Mouse (Mus musculus) lung, postnatal 10 days (tissue): ENCODE measurements at regions not wholly inside any gene's neighbourhood (a gene's known extent, or its start where the extent isn't known, plus 50 kb on each side); places are given as distances from the start of the nearest gene placed in this dataset.

ENCODE experiments used
- DNase-seq: peaks from one replicate; pipeline ENCODE4 v3.0.0; 2021

DNA sequence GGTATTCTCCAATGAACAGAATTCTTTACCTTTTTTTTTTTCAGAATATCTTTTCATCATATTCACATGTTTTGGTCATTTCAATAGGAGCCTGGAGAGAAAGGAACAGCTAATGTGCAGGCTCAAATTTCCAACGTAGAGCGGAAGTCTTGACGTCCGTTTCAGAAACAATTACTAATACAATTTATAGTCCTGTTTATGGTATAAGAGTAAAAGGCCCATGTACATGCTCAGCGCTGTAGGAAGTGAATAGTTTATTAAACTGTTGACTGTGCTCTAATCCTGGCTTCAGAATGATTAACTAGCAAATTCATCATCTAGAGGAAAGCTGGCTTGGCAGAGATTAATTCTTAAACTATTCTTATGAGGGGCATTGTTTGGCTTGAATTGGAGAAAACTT, 142.1 kb downstream of the Pik3r1 start:
- DNase-seq: no peak

DNA sequence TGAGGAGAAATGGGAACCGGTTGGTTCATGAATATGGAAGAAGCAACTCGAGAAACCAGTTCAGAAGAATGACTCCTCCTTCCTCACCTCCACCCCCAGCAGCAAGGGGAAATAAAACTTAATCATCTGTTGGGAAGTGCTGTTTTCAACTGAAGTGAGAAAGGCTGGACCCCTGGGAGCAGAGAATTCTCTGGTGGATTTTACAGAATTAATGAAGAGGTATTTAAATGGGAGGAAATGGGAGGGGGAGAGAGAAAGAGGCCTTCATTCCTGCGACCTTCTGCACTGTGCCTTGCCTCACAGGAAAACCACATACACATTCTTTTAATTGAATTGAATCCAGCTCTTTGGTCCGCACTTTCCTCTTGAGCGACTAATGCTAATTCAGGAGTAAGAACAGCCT, 143.8 kb downstream of the Pik3r1 start:
- DNase-seq: no peak

DNA sequence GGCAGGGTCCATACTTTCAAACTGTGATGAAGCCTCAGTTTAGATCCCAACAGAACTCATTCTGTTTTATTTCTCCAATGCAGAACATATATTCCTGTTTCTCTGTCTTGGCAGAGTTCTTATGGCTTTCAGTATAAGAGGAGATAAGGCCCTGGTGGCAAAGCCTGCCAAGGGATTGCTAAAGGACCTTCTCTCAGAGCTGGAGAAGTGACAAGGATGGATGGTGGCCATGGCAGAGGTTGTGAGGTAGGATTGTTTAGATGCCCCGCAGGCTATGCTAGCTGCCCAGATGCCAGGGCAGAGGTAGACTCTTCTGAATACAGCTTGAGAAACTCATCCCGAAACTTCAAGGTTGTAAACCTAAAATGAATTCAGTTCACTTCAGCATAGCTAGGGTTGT, 145.4 kb downstream of the Pik3r1 start:
- no peak for DNase-seq

DNA sequence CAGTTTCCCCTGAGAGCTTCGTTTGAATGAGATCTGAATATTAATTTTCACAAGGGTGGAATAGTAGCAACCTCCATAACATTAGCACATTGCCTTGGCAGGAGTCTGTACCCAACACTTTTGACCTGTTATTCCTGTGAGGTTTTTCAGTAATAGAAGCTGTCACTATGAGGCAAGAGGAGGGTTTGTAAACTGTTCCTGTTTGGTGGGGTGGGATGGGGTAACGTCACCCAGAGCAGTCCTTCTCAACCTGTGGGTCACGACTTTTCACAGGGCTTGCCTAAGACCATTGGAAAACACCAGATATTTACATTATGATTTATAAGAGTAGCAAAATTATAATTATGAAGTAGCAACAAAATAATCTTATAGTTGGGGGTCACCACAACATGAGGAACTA, 147.4 kb downstream of the Pik3r1 start:
- no peak for DNase-seq

DNA sequence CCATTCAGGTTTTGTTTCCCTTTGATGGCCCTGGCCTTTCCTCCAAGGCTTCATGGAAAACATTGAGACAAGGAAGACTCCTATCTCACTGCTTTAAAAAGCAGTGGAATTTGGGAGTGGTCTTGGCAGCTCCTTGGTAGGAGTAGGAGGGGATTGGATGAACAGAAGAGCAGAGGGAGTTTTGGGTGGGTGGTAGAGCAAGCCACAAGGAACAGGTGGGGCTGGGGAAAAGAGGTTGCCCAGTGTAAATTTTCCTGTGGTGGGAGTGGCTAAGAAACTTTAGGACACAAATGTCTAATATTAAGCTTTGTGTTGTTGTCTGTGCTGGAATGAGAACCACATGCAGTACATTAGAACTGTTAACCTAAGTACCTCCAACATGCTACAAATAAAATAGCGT, 148.9 kb downstream of the Pik3r1 start:
- DNase-seq: no peak

DNA sequence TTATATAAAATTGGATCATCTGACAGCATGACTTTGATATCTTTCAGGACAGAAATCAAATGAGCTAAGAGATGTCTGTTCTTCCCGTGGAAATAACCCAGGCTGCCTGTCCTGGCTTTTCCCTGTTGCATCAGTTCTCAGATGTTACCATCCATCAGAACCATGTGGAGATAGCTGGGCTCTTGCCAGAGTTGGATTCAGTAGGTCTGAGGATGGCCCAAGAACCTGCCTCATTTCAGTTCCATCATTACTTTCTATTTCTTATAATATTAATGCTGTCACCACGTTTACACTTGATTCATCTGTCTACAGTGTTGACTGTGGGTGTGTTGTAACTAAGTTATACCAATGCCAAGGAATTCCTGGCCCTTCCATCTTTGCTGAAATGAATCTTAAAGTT, 155.2 kb downstream of the Pik3r1 start:
- no peak for DNase-seq

DNA sequence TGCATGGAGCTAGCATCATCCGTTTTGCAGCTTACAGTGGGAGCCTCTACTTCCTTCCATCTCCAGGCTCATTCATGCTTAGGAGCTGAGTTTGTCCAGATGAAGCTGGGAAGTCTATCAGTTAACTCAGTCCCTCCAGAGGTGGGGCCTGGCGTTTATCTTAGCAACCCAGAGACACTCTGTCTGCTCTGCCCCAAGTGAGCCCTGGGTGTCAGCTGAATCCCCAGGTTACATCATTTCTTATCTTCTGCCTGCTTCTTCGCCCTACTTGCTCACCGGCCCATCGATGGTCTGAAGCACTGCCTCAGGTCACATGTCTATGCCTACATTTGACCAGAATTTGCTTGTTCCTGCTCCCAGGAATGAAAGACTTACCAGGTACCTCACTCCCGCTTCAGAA, 156.3 kb downstream of the Pik3r1 start:
- DNase-seq: no peak

DNA sequence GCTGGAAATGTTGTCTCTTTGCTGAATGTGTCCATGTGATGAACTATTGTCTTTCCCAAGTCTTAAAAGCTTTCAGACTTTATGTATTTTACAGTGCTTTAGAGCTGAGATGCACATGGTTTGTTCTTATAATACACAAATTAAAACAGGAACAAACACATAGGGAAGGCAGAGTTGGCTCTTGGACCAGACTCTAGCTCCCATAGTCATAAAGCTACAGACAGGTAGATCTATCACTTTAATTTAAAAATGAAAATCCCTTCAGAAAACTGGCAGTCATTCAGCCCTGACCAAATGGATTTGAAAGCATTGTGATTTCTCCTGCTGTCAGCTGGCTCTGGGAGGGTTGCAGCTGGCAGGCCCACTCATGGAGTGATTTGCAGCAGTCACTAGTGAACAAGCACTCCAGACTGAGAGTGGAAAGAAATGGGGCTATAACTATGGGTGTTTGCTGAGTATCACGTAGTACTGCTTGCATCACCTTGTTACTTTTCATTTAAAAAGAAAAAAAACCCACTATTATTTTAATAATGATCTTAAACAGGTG, 161.8 kb downstream of the Pik3r1 start:
- no peak for DNase-seq

DNA sequence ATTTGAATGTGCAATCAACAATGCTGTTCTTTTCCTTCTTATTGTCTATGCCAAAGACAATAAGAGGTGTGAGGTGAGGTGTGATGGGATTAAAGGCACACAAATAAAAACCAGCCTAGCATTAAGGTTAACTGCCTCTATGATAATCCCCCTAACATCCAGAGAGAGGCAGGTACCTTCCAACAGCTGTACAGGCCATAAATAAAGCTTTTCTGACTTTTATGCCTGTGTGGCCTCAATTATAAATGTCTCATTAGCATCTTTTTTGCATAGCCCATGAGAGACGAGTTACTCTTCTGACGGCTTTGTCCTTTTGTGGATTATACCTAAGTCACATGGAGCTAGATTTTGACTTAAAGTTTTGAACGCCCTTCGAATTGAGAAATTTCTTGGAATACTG, 162.3 kb downstream of the Pik3r1 start:
- no peak for DNase-seq

DNA sequence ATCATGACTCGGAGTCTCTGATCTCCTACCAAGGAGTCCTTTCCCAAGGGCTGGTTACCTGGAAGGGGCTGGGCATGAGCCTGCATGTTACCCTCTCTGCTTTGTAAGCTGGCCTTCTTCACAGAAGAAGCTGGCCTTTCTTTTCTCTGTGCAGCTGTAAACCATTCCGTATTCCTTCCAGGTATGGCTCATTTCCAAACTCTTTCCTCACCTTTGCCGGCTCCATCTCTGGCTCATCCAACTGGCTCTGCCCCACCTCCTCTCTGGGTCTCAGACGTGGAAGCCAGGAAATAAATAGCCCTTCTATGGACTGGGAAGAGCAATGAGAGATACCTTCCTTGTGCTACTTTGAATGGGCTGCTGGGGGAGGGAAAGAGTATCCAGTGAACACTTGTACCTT, 163.0 kb downstream of the Pik3r1 start:
- DNase-seq: no peak

DNA sequence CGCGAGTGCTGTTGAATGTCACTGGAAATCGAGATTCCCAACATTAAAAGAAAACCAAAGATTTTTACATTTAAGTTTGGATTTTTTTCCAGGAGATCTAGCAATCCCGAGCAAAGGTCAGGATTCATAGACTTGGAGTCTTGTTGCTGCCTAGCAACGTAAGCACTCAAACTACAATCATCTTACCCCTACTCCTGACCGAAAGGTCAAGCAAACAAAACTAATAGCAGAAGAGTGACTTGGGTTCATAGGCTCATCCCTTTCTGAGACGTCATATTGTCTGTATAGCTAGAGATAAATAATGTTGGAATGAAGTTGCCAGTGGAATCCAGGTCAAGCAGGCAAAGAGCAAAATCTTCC, 169.9 kb downstream of the Pik3r1 start:
- DNase-seq: no peak

DNA sequence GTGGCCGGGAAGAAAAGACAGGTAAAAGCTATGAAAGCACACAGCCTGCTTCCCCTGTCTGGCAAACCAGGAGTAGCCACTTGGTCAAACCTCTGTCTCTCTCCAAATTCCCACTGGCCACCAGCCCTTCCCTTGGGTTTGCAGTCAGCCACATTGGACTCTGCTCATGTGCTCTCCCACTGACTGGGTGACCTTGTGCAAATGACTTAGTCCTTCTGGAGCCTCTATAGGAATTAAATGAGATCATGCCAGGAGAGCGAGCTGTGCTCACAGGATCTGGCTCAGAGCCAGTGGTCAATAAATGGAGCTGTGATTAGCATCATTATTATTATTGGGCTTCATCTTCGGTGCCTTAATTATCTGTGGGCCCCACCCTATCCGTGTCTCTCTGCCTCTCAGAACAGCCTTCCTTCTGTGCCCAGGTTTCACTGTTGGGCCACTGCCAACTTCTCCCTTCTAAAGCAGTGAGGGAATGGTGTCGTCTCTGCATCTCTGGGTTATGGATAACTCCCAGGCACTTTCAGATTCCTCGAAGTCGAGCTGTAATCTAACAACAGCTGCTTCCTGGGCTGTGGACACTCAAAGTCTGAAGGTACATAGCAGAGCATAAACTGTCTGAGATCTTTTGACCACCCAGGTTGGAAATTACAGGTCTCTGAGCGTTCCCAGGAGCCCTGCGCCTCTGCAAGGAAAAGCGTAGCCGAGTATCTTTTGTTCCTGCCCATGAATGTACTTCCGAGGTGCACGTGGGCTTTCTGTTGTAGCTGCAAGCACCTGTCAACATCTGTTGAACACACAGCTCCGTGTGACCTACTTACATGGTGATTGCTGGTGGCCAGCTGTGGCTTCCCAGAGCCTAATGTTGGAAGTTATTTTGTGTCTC, 170.5 kb downstream of the Pik3r1 start:
- peak; percentile 4 for DNase-seq

DNA sequence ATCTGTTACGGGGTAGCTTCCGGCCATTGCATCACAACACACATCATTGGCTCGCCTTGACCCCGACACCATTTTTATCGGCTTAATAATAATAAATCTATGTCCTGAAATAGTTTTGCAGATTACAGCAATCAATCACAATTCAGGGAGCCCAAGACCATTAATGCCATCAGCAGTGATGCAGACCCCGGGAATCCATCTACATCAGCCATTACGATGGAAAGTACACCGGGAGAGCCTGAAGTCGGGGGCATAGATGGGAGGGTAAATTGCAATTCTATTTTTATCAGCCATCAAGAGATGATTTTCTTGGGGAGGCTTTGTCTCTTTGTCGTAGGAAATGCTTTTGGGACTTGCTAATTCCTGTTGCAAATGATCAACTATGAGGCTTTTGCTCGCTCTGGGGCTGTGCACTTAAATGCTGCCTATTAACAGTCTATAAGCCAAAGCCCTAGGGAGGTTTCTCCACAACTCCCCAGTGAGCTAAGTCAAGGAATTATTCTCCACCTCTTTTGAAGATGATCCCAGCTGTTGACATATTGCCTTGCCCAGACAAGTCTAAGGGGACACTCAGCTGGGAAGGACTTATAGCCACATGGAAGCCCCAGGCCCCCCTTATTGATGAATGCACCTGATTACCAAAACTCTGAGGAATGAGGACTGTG, 173.4 kb downstream of the Pik3r1 start:
- no peak for DNase-seq

DNA sequence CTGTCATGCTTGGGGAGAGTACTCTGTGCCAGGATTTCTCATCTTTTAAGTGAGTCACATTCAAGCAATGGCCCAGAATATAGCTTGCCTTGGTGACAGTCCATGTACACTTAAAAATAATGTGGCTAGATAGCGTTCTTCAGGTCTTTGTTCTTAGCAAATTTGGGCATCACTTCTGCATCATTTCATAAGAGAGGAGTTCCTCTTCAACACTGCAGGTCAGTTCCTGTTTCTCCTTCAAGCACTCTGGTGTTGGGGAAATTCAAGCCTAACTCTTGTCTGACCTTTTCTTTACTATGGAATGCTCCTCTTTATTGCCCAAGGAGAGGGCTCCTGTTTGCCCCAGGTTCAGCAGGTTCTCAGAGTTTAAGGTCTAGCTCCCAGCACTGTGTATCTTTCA, 175.7 kb downstream of the Pik3r1 start:
- DNase-seq: no peak

DNA sequence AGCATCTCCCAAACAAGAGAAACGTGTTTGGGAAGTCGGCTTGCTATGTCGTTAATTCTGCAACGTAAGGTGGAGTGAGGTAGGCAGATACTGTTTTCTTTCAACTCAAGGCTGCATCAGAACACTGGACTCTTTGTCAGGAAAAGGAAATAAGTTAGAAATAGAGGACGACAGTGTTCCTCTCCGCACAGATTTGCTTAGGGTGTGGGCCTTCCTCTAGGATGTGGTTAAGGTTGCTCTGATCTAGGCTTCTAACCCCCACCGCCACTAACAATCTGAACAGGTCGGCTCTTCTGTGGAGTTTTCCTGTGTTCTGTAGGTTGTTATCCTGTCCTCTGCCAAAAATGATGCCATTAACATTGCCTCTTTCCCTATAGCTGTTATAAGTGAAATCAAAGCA, 179.1 kb downstream of the Pik3r1 start:
- no peak for DNase-seq

DNA sequence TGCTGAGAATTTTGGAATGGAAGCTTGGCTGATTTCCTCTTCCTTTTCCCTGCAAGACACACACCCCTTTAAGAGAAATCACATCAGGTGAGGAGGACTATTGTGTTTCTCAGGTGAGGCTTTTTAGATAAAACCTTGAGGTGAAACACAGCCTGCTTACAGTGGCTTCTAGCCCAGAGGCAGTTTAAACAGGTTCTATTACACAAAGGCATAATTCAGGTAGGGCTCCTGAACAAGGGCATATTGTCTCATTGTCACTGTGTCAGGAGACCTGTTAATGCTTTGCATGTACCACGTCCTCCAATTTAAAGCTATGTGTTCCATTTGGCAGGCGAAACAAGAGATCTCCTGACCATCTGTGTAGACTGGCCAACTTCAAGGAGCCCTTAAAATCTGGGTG, 181.2 kb downstream of the Pik3r1 start:
- DNase-seq: no peak

DNA sequence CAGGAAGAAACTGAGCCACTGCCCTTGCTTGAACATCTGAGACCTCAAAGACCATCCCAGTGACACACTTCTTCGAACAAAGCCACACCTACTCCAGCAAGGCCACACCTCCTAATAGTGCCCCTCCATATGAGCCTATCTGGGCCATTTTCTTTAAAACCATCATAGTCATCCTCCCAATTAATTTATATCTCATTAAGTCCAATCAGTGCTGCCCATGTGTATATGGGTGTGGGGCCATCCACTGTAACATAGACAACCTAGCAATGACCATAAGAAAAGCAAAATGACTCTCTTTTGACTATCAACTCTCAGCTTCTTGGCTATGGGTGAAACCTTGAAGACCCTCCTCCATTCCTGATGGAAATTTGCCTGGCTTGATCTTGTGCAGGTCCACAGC, 191.5 kb downstream of the Pik3r1 start:
- no peak for DNase-seq

DNA sequence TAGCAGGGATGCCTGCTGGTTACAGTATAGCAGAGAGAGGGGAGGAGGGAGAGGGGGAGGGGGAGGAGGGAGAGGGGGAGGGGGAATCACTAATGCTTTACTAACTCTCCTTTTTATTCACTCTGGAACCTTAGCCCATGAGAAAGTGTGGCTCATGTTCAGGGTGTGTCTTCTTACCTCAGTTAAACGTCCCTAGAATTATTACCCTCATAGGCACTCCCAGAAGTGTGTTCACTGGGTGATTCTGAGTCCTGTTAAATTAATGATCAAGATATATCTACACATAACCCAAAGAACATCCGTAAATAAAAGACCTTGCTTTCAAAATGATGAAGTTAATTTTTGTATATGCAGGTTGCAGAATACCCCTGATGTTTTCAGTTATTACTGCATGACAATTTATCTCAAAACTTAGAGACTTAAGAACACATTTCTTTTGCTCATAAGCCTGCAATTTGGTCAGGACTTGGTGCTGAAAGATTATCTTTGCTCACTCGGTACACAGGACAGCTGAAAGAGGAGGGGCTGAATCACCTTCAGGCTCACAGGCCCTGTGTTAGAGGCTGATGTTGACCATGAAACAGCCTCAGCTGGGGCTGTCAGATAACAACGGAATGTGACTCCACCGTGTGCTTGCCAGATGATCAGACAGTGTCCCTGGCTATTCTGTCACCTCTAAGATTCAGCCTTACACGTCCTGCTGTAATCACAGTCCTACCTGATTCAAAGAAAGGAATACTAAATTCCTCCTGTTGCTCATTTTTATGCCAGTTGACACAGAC, 195.0 kb downstream of the Pik3r1 start:
- DNase-seq: no peak

DNA sequence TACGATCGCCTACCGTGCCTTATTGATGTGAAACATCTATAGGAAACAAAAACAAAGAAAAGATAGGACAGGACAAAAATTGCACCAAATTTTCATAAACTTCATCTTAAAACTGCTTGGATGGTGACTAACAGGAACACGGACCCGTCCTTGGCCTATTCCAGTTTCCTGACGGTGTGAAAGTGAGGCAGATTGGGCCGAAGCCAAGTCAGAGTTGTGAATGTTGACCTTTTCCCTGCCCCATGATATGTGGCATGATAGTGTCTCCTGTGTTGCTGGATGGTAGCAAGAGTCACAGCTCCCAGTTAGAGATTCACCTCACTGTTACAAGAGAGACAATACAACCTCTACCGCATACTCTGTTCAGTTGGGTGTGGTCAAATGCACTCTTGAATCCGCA, 195.8 kb downstream of the Pik3r1 start:
- DNase-seq: no peak

DNA sequence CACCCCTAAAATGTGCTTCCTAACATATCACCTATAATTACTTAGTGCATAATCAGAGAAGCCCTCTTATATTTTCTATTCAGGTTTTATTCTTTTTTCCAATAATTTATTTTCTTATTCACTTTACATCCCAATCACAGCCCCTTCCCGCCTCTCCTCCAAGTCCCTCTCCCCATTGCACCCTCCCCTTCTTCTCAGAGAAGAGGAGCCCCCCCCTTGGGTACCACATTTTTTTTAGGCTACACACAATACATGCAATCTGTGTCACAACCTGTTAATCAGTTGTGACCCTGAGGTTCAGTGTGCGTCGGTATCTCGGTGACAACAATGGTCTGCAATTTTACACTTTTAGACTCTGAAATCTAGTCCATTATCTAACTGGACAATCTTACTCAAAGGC, 198.0 kb downstream of the Pik3r1 start:
- no peak for DNase-seq

DNA sequence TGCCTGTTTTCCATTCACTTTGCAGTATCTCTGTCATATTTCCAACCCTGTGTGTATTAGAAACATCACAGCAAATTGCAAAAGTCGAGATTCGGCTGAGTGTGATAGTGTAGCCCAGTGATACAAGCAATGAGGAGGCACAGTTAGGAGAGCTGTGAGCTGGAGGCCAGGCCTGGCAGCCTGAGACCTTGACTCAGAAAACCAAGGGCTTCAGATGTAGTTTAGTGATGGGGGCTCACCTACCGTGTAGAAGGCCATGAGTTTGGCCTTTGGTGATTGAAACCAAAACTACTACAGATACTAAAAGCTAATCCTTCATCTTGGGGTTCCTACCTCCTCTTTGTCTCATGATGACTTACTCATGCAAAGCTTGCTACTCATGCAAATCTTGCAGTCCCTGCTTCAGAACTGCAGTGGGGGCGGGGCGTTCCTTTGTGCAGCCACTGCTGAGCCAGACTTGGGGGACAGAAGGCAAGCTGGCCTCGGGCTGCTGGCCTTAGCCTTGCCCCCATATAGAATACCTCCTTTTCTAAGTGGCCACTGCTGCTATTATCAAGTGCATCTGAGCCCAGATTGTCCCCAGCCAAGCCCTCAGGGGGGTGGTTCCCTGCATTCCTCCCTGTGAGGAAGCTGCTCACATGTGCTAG, 198.9 kb downstream of the Pik3r1 start:
- no peak for DNase-seq

DNA sequence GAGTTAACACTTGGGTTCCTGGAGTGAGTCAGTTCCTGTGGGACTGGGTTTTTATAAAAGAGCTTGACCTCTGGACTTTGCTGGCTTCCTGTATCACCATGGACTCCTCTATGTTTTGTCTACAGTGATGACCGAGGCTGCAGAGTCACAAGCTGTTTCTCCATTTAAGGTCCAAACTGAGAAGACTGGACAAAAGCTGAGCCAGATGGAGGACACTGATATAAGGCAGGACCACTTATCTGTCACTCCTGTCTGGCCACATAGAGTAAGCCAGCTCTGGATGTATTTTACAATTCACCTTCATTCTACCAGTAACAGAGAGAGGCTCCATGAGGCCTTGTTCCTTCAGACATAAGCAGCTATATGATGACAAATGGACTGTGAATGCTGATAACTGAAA, 202.7 kb downstream of the Pik3r1 start:
- DNase-seq: no peak

DNA sequence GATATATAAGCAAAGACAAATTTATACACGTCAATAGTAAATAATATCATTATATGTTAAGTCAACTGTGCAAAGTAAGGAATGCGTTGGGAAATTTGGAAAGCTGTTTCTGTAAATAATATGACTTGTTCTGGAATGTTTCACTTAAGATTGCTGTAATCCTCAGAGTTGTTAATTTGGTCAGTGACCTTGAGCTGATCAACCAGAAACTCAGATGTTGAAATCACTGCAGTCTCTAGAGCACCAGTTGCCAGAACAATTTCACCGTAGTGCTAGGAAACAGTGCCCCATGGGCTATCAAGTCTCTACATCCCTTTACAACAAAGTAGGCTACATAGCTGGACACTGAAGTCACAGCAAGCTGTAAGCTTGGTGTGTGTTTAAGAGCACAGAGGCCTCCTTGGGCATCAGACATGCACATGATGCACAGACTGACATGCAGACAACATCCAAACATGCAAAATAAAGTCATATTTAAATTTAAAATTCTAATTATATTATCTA, 212.6 kb downstream of the Pik3r1 start:
- DNase-seq: no peak
